Mouse (Mus musculus): Measurements from ENCODE around the gene Jade1. TPM values are rescaled to one million over a fixed set of nuclear protein-coding genes. Genes with fewer than 3 reads are reported as not detected.

Jade1 gene
- total and polyA plus RNA-seq, 3 experiments = 10.1 to 38.6 (median 28.5) TPM

GRCm38 (mm10) chr3:41590695-41591559 is 35.4 kb downstream of the Jade1 start:
- WGBS = 64% methylated on average over 20 of the region's 20 CpGs
- intact Hi-C loops (cut with DNase I) = loop anchor here (1.0 to 5.0 kb wide), 4 partner anchors 26 to 549 kb away; no protein-coding TSS in a partner anchor
- Histone ChIP-seq H3K27ac (peak overlapping the region; percentile 60), H3K36me3 (ENCODE audit: control insufficient read depth, insufficient read depth, low read length) (no peaks in the 10 kb centered on the region; the same call in none of the 2 replicates), H3K4me1 (ENCODE audit: control insufficient read depth, insufficient read depth, low read length) (peaks cover 25% of the 10 kb centered on the region), H3K79me2 (replicated peaks; ENCODE audit: control insufficient read depth, insufficient read depth, low read length) (no peaks in the 10 kb centered on the region), H3K9ac (ENCODE audit: low read depth, low read length) (no peak overlapping the region; the same call in 1 of the 2 replicates), H3K4me3 (no peak overlapping the region), H3K27me3 (ENCODE audit: control insufficient read depth, insufficient read depth, low read length) (no peaks in the 10 kb centered on the region)
- DNase-seq = peak in 1 of 2 experiments; percentile 32
- no peak for TF ChIP-seq POLR2A (IDR thresholded peaks at IDR 0.05; ENCODE audit: insufficient read depth, low read depth, low read length)
- 0 out of 2 replicates have a peak, but pooled peaks have one; percentile 53 for TF ChIP-seq EP300 (IDR thresholded peaks at IDR 0.05; ENCODE audit: insufficient read depth, low read depth, low read length)
- TF ChIP-seq CTCF (IDR thresholded peaks at IDR 0.05) = peak; percentile 67

- WGBS = 70% methylated on average over 14 of the region's 14 CpGs
- no peak for DNase-seq
- H3K36me3 ChIP-seq (ENCODE audit: control insufficient read depth, insufficient read depth, low read length) = no peaks in the 10 kb centered on the region; the same call in none of the 2 replicates
- H3K4me1 ChIP-seq (ENCODE audit: control insufficient read depth, insufficient read depth, low read length) = peaks cover 24% of the 10 kb centered on the region
- intact Hi-C loops (cut with DNase I) = loop anchor here (1.0 to 5.0 kb wide), 4 partner anchors 26 to 549 kb away; no protein-coding TSS in a partner anchor
- H3K9ac ChIP-seq (ENCODE audit: low read depth, low read length) = no peak overlapping the region; the same call in 1 of the 2 replicates
- no peak overlapping the region for H3K4me3 ChIP-seq
- H3K27ac ChIP-seq = peak overlapping the region; percentile 60
- H3K79me2 ChIP-seq (replicated peaks; ENCODE audit: control insufficient read depth, insufficient read depth, low read length) = no peaks in the 10 kb centered on the region
- H3K27me3 ChIP-seq (ENCODE audit: control insufficient read depth, insufficient read depth, low read length) = no peaks in the 10 kb centered on the region
- TF ChIP-seq EP300 (IDR thresholded peaks at IDR 0.05; ENCODE audit: insufficient read depth, low read depth, low read length) (no peak), CTCF (IDR thresholded peaks at IDR 0.05) (no peak), POLR2A (IDR thresholded peaks at IDR 0.05; ENCODE audit: insufficient read depth, low read depth, low read length) (no peak)
Measured at GRCm38 (mm10) chr3:41591651-41592170, 36.2 kb downstream of the Jade1 start.

- H3K4me1 ChIP-seq (ENCODE audit: control insufficient read depth, insufficient read depth, low read length) = peaks cover 15% of the 10 kb centered on the region
- 75% methylated on average over 7 of the region's 7 CpGs for WGBS
- no peak for TF ChIP-seq POLR2A (IDR thresholded peaks at IDR 0.05; ENCODE audit: insufficient read depth, low read depth, low read length)
- TF ChIP-seq CTCF (IDR thresholded peaks at IDR 0.05) = no peak
- no peak for TF ChIP-seq EP300 (IDR thresholded peaks at IDR 0.05; ENCODE audit: insufficient read depth, low read depth, low read length)
- H3K79me2 ChIP-seq (replicated peaks; ENCODE audit: control insufficient read depth, insufficient read depth, low read length) = no peaks in the 10 kb centered on the region
- H3K36me3 ChIP-seq (ENCODE audit: control insufficient read depth, insufficient read depth, low read length) = no peaks in the 10 kb centered on the region; the same call in 1 of the 2 replicates
- H3K9ac ChIP-seq (ENCODE audit: low read depth, low read length) = no peak overlapping the region
- DNase-seq = no peak
- intact Hi-C loops (cut with DNase I) = loop anchor here (5.0 kb wide), 3 partner anchors 366 to 551 kb away; no protein-coding TSS in a partner anchor
- H3K27me3 ChIP-seq (ENCODE audit: control insufficient read depth, insufficient read depth, low read length) = no peaks in the 10 kb centered on the region
- H3K4me3 ChIP-seq = no peak overlapping the region
- H3K27ac ChIP-seq = no peak overlapping the region; the same call in 1 of the 2 replicates
Measured at GRCm38 (mm10) chr3:41592805-41593204, 37.3 kb downstream of the Jade1 start.

- Histone ChIP-seq H3K9ac (ENCODE audit: low read depth, low read length) (no peak overlapping the region), H3K36me3 (ENCODE audit: control insufficient read depth, insufficient read depth, low read length) (no peaks in the 10 kb centered on the region; the same call in 1 of the 2 replicates), H3K4me1 (ENCODE audit: control insufficient read depth, insufficient read depth, low read length) (peaks cover 9% of the 10 kb centered on the region), H3K27me3 (ENCODE audit: control insufficient read depth, insufficient read depth, low read length) (no peaks in the 10 kb centered on the region), H3K79me2 (replicated peaks; ENCODE audit: control insufficient read depth, insufficient read depth, low read length) (no peaks in the 10 kb centered on the region), H3K4me3 (no peak overlapping the region), H3K27ac (peak overlapping the region; percentile 26)
- no peak for DNase-seq
- WGBS = 65% methylated on average over 9 of the region's 9 CpGs
- no peak for TF ChIP-seq POLR2A (IDR thresholded peaks at IDR 0.05; ENCODE audit: insufficient read depth, low read depth, low read length)
- TF ChIP-seq EP300 (IDR thresholded peaks at IDR 0.05; ENCODE audit: insufficient read depth, low read depth, low read length) = no peak
- no peak for TF ChIP-seq CTCF (IDR thresholded peaks at IDR 0.05)
- intact Hi-C loops (cut with DNase I) = loop anchor here (5.0 kb wide), 3 partner anchors 367 to 552 kb away; no protein-coding TSS in a partner anchor
Measured at GRCm38 (mm10) chr3:41594097-41594879, 38.8 kb downstream of the Jade1 start.

GRCm38 (mm10) chr3:41595010-41595409 is 39.5 kb downstream of the Jade1 start:
- Histone ChIP-seq H3K9ac (ENCODE audit: low read depth, low read length) (no peak overlapping the region), H3K4me1 (ENCODE audit: control insufficient read depth, insufficient read depth, low read length) (peaks cover 10% of the 10 kb centered on the region), H3K27me3 (ENCODE audit: control insufficient read depth, insufficient read depth, low read length) (no peaks in the 10 kb centered on the region), H3K36me3 (ENCODE audit: control insufficient read depth, insufficient read depth, low read length) (no peaks in the 10 kb centered on the region; the same call in 1 of the 2 replicates), H3K4me3 (no peak overlapping the region), H3K27ac (no peak overlapping the region), H3K79me2 (replicated peaks; ENCODE audit: control insufficient read depth, insufficient read depth, low read length) (no peaks in the 10 kb centered on the region)
- DNase-seq = no peak
- intact Hi-C loops (cut with DNase I) = no loop called here
- TF ChIP-seq CTCF (IDR thresholded peaks at IDR 0.05) (no peak), EP300 (IDR thresholded peaks at IDR 0.05; ENCODE audit: insufficient read depth, low read depth, low read length) (no peak), POLR2A (IDR thresholded peaks at IDR 0.05; ENCODE audit: insufficient read depth, low read depth, low read length) (no peak)
- 90% methylated on average over 4 of the region's 4 CpGs for WGBS

Data from heart, adult 2 months (tissue).